Mouse (Mus musculus) embryonic facial prominence, embryonic 11.5 days (tissue): Measurements from ENCODE around the gene Kpna7. TPM values are rescaled to one million over a fixed set of nuclear protein-coding genes. Genes with fewer than 3 reads are reported as not detected.
"Not testable (repeated sequence)": the region's sequence is repeated elsewhere in the genome, so short reads cannot be mapped to it uniquely, and the experiment has no call there.

Source experiments
- ATAC-seq: fragments of 200-750 bp; cut with Nextera tagmentation; replicated peaks from 2 replicates; pipeline ENCODE4 v1.8.0; 2017; ENCODE audit warnings: low read depth; ENCODE audit not compliant: insufficient number of reproducible peaks, low FRiP score, low TSS enrichment
- DNase-seq: peaks from one replicate; pipeline ENCODE4 v3.0.0-alpha.2; 2015; ENCODE audit warnings: low spot score
- H3K27ac ChIP-seq: fragments of 300-500 bp; sonication (generic); replicated peaks from 2 replicates; pipeline ENCODE4 v1.5.1; 2014; ENCODE audit warnings: mild to moderate bottlenecking, low read depth, low read length, control low read depth
- H3K27me3 ChIP-seq: fragments of 300-500 bp; sonication (generic); 2 replicates; pipeline ENCODE4 v1.6.1; 2014; ENCODE audit warnings: mild to moderate bottlenecking, low read length, moderate library complexity, mixed read lengths; ENCODE audit not compliant: control insufficient read depth, insufficient read depth
- H3K36me3 ChIP-seq: fragments of 300-500 bp; sonication (generic); replicated peaks from 2 replicates; pipeline ENCODE4 v1.6.1; 2014; ENCODE audit warnings: low read depth, mild to moderate bottlenecking, low read length, moderate library complexity, mixed read lengths; ENCODE audit not compliant: control insufficient read depth, insufficient read depth
- H3K4me1 ChIP-seq: fragments of 300-500 bp; sonication (generic); 2 replicates; pipeline ENCODE4 v1.6.1; 2014; ENCODE audit warnings: low read length, mixed read lengths; ENCODE audit not compliant: control insufficient read depth, insufficient read depth
- H3K4me2 ChIP-seq: fragments of 300-500 bp; sonication (generic); 2 replicates; pipeline ENCODE4 v1.6.1; 2014; ENCODE audit warnings: low read depth, mild to moderate bottlenecking, control low read depth, low read length, moderate library complexity
- H3K4me3 ChIP-seq: fragments of 300-500 bp; sonication (generic); 2 replicates; pipeline ENCODE4 v1.5.1; 2014; ENCODE audit warnings: low read depth, low read length, control low read depth
- H3K9ac ChIP-seq: fragments of 300-500 bp; sonication (generic); replicated peaks from 2 replicates; pipeline ENCODE4 v1.6.1; 2014; ENCODE audit warnings: mild to moderate bottlenecking, control low read depth, low read length
- H3K9me3 ChIP-seq: fragments of 300-500 bp; sonication (generic); replicated peaks from 2 replicates; pipeline ENCODE4 v1.6.1; 2016; ENCODE audit warnings: mild to moderate bottlenecking, low read length, inconsistent platforms, mixed read lengths; ENCODE audit not compliant: control insufficient read depth
- WGBS: fragments of 180-500 bp; shearing (Covaris S2); extraction: QIAGEN DNeasy Blood & Tissue Kit; methylation state at CpG from one replicate; pipeline ENCODE4 v1.1.7; 2014; 5-methylcytosine and 5-hydroxymethylcytosine counted together
- polyA plus RNA-seq: library from polyadenylated mRNA; unstranded; fragments of >200 nt; fragmentation: Nextera tagmentation; extraction: Ambion mirVana; gene quantifications from 2 replicates; pipeline ENCODE4 v1.2.1, GENCODE M21; 2014

Gene Kpna7
- polyA plus RNA-seq, 1 experiment from 2014 or later, result not detected

- no peaks in the 10 kb centered on the region for H3K4me1 ChIP-seq
- no peaks in the 10 kb centered on the region for H3K9me3 ChIP-seq
- H3K27me3 ChIP-seq, result no peaks in the 10 kb centered on the region
- H3K4me3 ChIP-seq, result no peak overlapping the region
- 97% methylated on average over 9 of the region's 9 CpGs for WGBS
- no peak for ATAC-seq
- peaks cover 14% of the 10 kb centered on the region for H3K36me3 ChIP-seq
- DNase-seq, result no peak
- no peak overlapping the region for H3K4me2 ChIP-seq
- no peak overlapping the region for H3K27ac ChIP-seq
- H3K9ac ChIP-seq, result no peak overlapping the region
Measured at GRCm38 (mm10) chr5:145100960-145101359, 17.1 kb upstream of the Kpna7 start.

GRCm38 (mm10) chr5:145098340-145098821, 14.6 kb upstream of the Kpna7 start:
- H3K27me3 ChIP-seq, result no peaks in the 10 kb centered on the region
- H3K4me1 ChIP-seq, result no peaks in the 10 kb centered on the region
- no peaks in the 10 kb centered on the region for H3K9me3 ChIP-seq
- 90% methylated on average over 10 of the region's 10 CpGs for WGBS
- H3K4me2 ChIP-seq, result no peak overlapping the region
- ATAC-seq (no peak), DNase-seq (no peak)
- no peak overlapping the region for H3K27ac ChIP-seq
- H3K9ac ChIP-seq, result no peak overlapping the region
- no peak overlapping the region for H3K4me3 ChIP-seq
- H3K36me3 ChIP-seq, result peaks cover 3% of the 10 kb centered on the region

GRCm38 (mm10) chr5:145096195-145096594, 12.4 kb upstream of the Kpna7 start:
- no peak for DNase-seq
- no peaks in the 10 kb centered on the region for H3K4me1 ChIP-seq
- 82% methylated on average over 4 of the region's 4 CpGs for WGBS
- H3K4me2 ChIP-seq, result no peak overlapping the region
- H3K9ac ChIP-seq, result no peak overlapping the region
- no peaks in the 10 kb centered on the region for H3K27me3 ChIP-seq
- H3K9me3 ChIP-seq, result no peaks in the 10 kb centered on the region
- H3K27ac ChIP-seq, result no peak overlapping the region
- H3K36me3 ChIP-seq, result peaks cover 7% of the 10 kb centered on the region
- no peak overlapping the region for H3K4me3 ChIP-seq
- ATAC-seq, result no peak

- WGBS, result 87% methylated on average over 3 of the region's 3 CpGs
- Histone ChIP-seq H3K4me1 (no peaks in the 10 kb centered on the region), H3K9me3 (no peaks in the 10 kb centered on the region), H3K27ac (no peak overlapping the region), H3K4me3 (no peak overlapping the region), H3K9ac (no peak overlapping the region), H3K36me3 (peaks cover 4% of the 10 kb centered on the region), H3K4me2 (no peak overlapping the region), H3K27me3 (no peaks in the 10 kb centered on the region)
- DNase-seq, result no peak
- ATAC-seq, result no peak
Measured at GRCm38 (mm10) chr5:145089878-145090277, 6.0 kb upstream of the Kpna7 start.

- Histone ChIP-seq H3K4me3 (no peak overlapping the region), H3K36me3 (peaks cover 4% of the 10 kb centered on the region; the same call in 1 of the 2 replicates), H3K27ac (no peak overlapping the region), H3K4me1 (no peaks in the 10 kb centered on the region), H3K27me3 (no peaks in the 10 kb centered on the region), H3K4me2 (no peak overlapping the region), H3K9ac (no peak overlapping the region), H3K9me3 (no peaks in the 10 kb centered on the region)
- DNase-seq (no peak), ATAC-seq (no peak)
- WGBS, result 98% methylated on average over 2 of the region's 2 CpGs
Measured at GRCm38 (mm10) chr5:145088186-145088585, 4.4 kb upstream of the Kpna7 start.

GRCm38 (mm10) chr5:145084822-145085221, 992 bp upstream of the Kpna7 start:
- peak overlapping the region; percentile 85; the same call in 1 of the 2 replicates for H3K4me3 ChIP-seq
- peak overlapping the region; percentile 65 for H3K4me2 ChIP-seq
- H3K27ac ChIP-seq, result no peak overlapping the region
- no peaks in the 10 kb centered on the region for H3K27me3 ChIP-seq
- no peak overlapping the region for H3K9ac ChIP-seq
- 78% methylated on average over 2 of the region's 2 CpGs for WGBS
- H3K4me1 ChIP-seq, result no peaks in the 10 kb centered on the region
- ATAC-seq, result no peak
- H3K9me3 ChIP-seq, result no peaks in the 10 kb centered on the region
- no peak for DNase-seq
- H3K36me3 ChIP-seq, result no peaks in the 10 kb centered on the region

GRCm38 (mm10) chr5:145083201-145083600, 629 bp downstream of the Kpna7 start:
- peak overlapping the region; percentile 84 for H3K9ac ChIP-seq
- WGBS, result 53% methylated on average over 6 of the region's 6 CpGs
- not testable (repeated sequence) for H3K36me3 ChIP-seq, ATAC-seq, DNase-seq, H3K27me3 ChIP-seq, H3K4me1 ChIP-seq, H3K9me3 ChIP-seq, H3K27ac ChIP-seq
- peak overlapping the region; percentile 25; the same call in 1 of the 2 replicates for H3K4me2 ChIP-seq
- peak overlapping the region; percentile 85 for H3K4me3 ChIP-seq

GRCm38 (mm10) chr5:145081866-145082613, 1.8 kb downstream of the Kpna7 start:
- WGBS, result 89% methylated on average over 10 of the region's 10 CpGs
- no peak for ATAC-seq
- no peaks in the 10 kb centered on the region for H3K4me1 ChIP-seq

More at GRCm38 (mm10) chr5:145081866-145082613, 1.8 kb downstream of the Kpna7 start:
- no peak for DNase-seq
- no peaks in the 10 kb centered on the region for H3K9me3 ChIP-seq
- no peak overlapping the region for H3K27ac ChIP-seq
- no peak overlapping the region for H3K9ac ChIP-seq
- H3K36me3 ChIP-seq, result no peaks in the 10 kb centered on the region
- no peaks in the 10 kb centered on the region for H3K27me3 ChIP-seq
- H3K4me2 ChIP-seq, result no peak overlapping the region
- no peak overlapping the region for H3K4me3 ChIP-seq
